Mouse (Mus musculus) heart, postnatal 0 days (tissue): ENCODE results near the gene Cx3cr1. TPM values are rescaled to one million over a fixed set of nuclear protein-coding genes. Genes with fewer than 3 reads are reported as not detected.
A peak's percentile ranks its signal among the peaks of the same experiment; 100 is the strongest.

Experiments
- ATAC-seq: fragments of 200-750 bp; cut with Nextera tagmentation; 2 replicates; pipeline ENCODE4 v1.8.0; 2017; ENCODE audit warnings: low read depth, moderate number of reproducible peaks, moderate library complexity; ENCODE audit not compliant: insufficient read depth
- DNase-seq: peaks from one replicate; pipeline ENCODE4 v3.0.0-alpha.2; 2016; ENCODE audit warnings: low spot score
- H3K27ac ChIP-seq: fragments of 300-500 bp; sonication (generic); 2 replicates; pipeline ENCODE4 v1.5.1; 2014; ENCODE audit warnings: low read depth, mild to moderate bottlenecking
- H3K27me3 ChIP-seq: fragments of 300-500 bp; sonication (generic); 2 replicates; pipeline ENCODE4 v1.6.1; 2014; ENCODE audit warnings: low read length, mixed read lengths; ENCODE audit not compliant: control insufficient read depth, insufficient read depth
- H3K36me3 ChIP-seq: fragments of 300-500 bp; sonication (generic); replicated peaks from 2 replicates; pipeline ENCODE4 v1.6.1; 2014; ENCODE audit warnings: low read length, mixed read lengths; ENCODE audit not compliant: control insufficient read depth, insufficient read depth
- H3K4me1 ChIP-seq: fragments of 300-500 bp; sonication (generic); 2 replicates; pipeline ENCODE4 v1.6.1; 2014; ENCODE audit warnings: antibody characterized with exemption; ENCODE audit not compliant: control insufficient read depth, insufficient read depth
- H3K4me2 ChIP-seq: fragments of 300-500 bp; sonication (generic); 2 replicates; pipeline ENCODE4 v1.6.1; 2014; ENCODE audit warnings: low read depth, mild to moderate bottlenecking, low read length, moderate library complexity
- H3K4me3 ChIP-seq: fragments of 300-500 bp; sonication (generic); 2 replicates; pipeline ENCODE4 v1.5.1; 2014; ENCODE audit warnings: low read depth, low read length
- H3K9ac ChIP-seq: fragments of 300-500 bp; sonication (generic); replicated peaks from 2 replicates; pipeline ENCODE4 v1.6.1; 2014; ENCODE audit warnings: low read depth, low read length, mixed read lengths
- H3K9me3 ChIP-seq: fragments of 300-500 bp; sonication (generic); replicated peaks from 2 replicates; pipeline ENCODE4 v1.6.1; 2016; ENCODE audit warnings: low read length; ENCODE audit not compliant: control insufficient read depth
- CTCF ChIP-seq: IDR thresholded peaks from 2 replicates; pipeline ENCODE4 v1.5.1; 2016; ENCODE audit warnings: antibody characterized with exemption, control low read depth, low read depth
- EP300 ChIP-seq: IDR thresholded peaks from 2 replicates; pipeline ENCODE4 v1.6.1; 2016; ENCODE audit warnings: antibody characterized with exemption, low read depth
- WGBS: fragments of 180-500 bp; shearing (Covaris S2); extraction: QIAGEN DNeasy Blood & Tissue Kit; methylation state at CpG from one replicate; pipeline ENCODE4 v1.1.7; 2014; 5-methylcytosine and 5-hydroxymethylcytosine counted together
- polyA plus RNA-seq: library from polyadenylated mRNA; unstranded; fragments of >200 nt; fragmentation: Nextera tagmentation; extraction: Ambion mirVana; gene quantifications from 2 replicates; pipeline ENCODE4 v1.2.1, GENCODE M21; 2015
- total RNA-seq: library from RNA; depleted of rRNA; stranded (reverse); fragments of >200 nt; gene quantifications from 2 replicates; pipeline ENCODE4 v1.2.3, GENCODE M21; 2014; ENCODE audit warnings: low replicate concordance

Cx3cr1 gene
- total and polyA plus RNA-seq, 2 experiments from 2014 or later: 4.7 to 5.2 TPM

DNA sequence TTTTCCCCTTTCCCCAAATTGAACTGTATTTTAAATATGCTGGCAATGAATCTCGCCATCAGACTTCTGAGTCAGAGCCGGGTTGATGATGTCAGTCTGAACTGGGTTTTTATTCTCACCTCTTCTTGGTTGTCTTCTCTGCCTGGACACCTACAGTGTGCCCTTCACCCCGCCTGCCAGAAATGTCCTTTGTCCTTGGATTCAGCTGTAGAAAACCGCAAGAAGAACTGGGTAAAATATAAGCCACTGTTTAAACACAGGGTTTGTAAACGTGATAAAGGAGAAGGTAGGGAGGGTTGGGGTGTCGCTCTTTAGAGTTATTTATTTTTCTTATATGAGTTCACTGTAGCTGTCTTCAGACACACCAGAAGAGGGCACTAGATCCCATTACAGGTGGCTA is 37.0 kb downstream of the Cx3cr1 start:
- no peaks in the 10 kb centered on the region for H3K36me3 ChIP-seq

DNA sequence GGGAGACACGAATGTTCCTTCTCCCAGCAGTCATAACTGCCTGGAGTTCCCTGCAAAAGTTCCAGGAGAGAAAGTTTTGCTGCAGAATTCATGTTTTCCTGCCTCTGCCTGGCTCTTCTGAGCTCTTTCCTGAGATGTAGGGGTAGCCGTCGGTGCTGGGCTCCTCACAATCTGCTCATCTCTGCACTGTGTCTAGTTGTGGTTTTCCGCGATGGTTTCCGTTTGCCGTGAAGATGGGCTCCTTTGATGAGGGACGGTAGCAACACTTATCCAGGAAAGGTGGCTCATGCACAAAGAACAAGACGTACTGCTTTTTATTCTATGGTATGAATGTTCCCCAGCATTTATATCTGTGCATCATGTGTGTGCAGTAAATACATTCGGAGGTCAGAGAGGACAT is 39.3 kb downstream of the Cx3cr1 start:
- no peaks in the 10 kb centered on the region for H3K27me3 ChIP-seq
- WGBS: 74% methylated on average over 10 of the region's 10 CpGs
- ATAC-seq: no peak
- no peaks in the 10 kb centered on the region for H3K36me3 ChIP-seq
- H3K4me1 ChIP-seq: peaks cover 15% of the 10 kb centered on the region; the same call in 1 of the 2 replicates
- no peak overlapping the region for H3K9ac ChIP-seq
- H3K4me2 ChIP-seq: no peak overlapping the region
- no peak for DNase-seq
- no peak for TF ChIP-seq CTCF
- no peak for TF ChIP-seq EP300
- H3K27ac ChIP-seq: no peak overlapping the region
- no peak overlapping the region for H3K4me3 ChIP-seq
- H3K9me3 ChIP-seq: no peaks in the 10 kb centered on the region

More for the DNA sequence above, 37.0 kb downstream of the Cx3cr1 start:
- no peak overlapping the region for H3K9ac ChIP-seq
- TF ChIP-seq EP300 (no peak), CTCF (no peak)
- no peak overlapping the region for H3K4me3 ChIP-seq
- H3K27me3 ChIP-seq: no peaks in the 10 kb centered on the region
- 80% methylated on average over 6 of the region's 6 CpGs for WGBS
- no peak overlapping the region for H3K4me2 ChIP-seq
- H3K4me1 ChIP-seq: no peaks in the 10 kb centered on the region
- H3K9me3 ChIP-seq: no peaks in the 10 kb centered on the region
- ATAC-seq (no peak), DNase-seq (no peak)
- no peak overlapping the region for H3K27ac ChIP-seq

DNA sequence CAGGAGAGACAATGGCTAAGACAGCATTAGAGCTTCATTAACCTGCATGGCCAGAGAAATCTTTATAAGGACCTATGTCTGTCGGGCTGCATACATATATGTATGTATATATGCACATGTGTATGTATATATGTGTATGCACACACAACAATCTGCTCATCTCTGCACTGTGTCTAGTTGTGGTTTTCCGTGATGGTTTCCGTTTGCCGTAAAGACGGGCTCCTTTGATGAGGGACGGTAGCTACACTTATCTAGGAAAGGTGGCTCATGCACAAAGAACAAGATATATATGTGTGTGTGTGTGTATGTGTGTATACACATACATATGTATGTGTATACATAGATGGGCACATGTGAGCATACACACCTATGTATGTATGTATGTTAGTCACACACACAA is 39.8 kb downstream of the Cx3cr1 start:
- H3K27ac ChIP-seq: no peak overlapping the region
- peaks cover 16% of the 10 kb centered on the region; the same call in 1 of the 2 replicates for H3K4me1 ChIP-seq
- 80% methylated on average over 6 of the region's 6 CpGs for WGBS
- DNase-seq: no peak
- ATAC-seq: no peak
- no peaks in the 10 kb centered on the region for H3K27me3 ChIP-seq
- no peak overlapping the region for H3K4me2 ChIP-seq
- no peaks in the 10 kb centered on the region for H3K36me3 ChIP-seq
- no peak overlapping the region for H3K9ac ChIP-seq
- no peaks in the 10 kb centered on the region for H3K9me3 ChIP-seq
- no peak overlapping the region for H3K4me3 ChIP-seq
- TF ChIP-seq CTCF (no peak), EP300 (no peak)

DNA sequence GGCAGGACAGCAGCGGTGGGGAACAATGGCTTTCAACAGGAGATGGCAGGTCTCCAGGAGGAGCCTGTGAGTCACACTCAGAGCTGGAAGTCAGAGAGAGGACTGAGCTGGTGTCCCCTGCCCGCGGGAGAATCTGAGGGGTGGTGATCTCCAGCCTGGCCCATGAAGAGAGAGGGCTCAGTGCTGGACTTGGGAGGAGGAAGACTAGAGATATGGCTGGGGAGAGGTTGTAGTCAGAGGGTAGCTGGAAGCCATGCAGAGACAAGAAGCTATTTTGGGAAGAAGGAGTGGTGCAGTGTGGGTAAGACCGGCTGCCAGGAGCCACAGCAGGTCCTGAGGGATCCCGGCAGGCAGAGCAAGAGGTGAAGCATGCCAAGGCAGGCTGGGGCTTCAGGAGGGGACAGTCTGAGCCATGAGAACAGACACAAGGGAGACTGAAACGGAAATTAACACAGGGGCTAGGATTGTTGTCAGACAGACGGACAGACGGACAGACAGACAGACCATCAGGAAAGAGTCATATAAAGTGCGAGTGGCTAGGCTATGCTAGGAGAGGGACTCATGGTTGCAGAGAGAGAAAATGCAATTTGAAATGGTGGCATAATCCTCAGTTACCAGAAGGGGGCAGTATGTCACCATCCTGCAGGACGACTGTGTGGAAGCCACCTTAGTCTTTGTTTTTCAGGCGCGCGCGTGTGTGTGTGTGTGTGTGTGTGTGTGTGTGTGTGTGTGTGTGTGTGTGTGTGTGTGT is 42.1 kb downstream of the Cx3cr1 start:
- no peaks in the 10 kb centered on the region for H3K27me3 ChIP-seq
- peak overlapping the region; percentile 96 for H3K27ac ChIP-seq
- no peaks in the 10 kb centered on the region for H3K36me3 ChIP-seq
- peak overlapping the region; percentile 55 for H3K4me2 ChIP-seq
- peak; percentile 94 for DNase-seq
- 3% methylated on average over 14 of the region's 14 CpGs for WGBS
- ATAC-seq: peak; percentile 83
- no peaks in the 10 kb centered on the region for H3K9me3 ChIP-seq
- peaks cover 22% of the 10 kb centered on the region for H3K4me1 ChIP-seq
- TF ChIP-seq CTCF (peak; percentile 96), EP300 (no peak)
- H3K4me3 ChIP-seq: peak overlapping the region; percentile 19; the same call in 1 of the 2 replicates
- H3K9ac ChIP-seq: 0 out of 2 replicates have a peak overlapping the region, but pooled peaks have one; percentile 18

DNA sequence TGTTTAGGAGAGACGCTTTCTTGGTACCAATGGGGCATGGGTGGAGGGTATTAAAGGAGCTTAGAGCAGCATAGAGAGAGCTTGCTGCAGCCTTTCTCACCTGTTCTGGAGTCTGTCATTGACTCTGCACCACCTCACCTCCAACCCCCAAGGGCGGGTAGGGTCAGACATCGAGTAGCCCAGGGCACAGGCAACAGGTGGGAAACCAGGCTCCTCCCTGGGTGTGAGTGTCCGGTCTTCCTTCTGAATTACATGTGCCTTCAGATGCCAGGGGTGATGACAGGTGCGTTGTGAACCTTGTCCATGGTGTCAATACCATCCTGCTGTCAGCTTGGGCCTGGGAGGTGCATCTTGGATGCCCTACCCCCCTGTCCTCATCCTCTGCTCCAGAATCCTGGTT is 45.1 kb downstream of the Cx3cr1 start:
- no peak for ATAC-seq
- Histone ChIP-seq H3K9ac (no peak overlapping the region), H3K36me3 (peaks cover 2% of the 10 kb centered on the region; the same call in 1 of the 2 replicates), H3K27ac (peak overlapping the region; percentile 98), H3K9me3 (no peaks in the 10 kb centered on the region), H3K4me2 (no peak overlapping the region), H3K4me1 (peaks cover 28% of the 10 kb centered on the region), H3K27me3 (no peaks in the 10 kb centered on the region), H3K4me3 (no peak overlapping the region)
- no peak for TF ChIP-seq CTCF
- no peak for TF ChIP-seq EP300
- WGBS: 57% methylated on average over 5 of the region's 5 CpGs
- no peak for DNase-seq
